Mouse (Mus musculus) T-helper 1 cell (primary cell): ENCODE measurements around the gene Casc3.

Experiments used
- in situ Hi-C: fragments of 300-600 bp; cut with MboI, MseI; formaldehyde crosslinking; loops from one replicate; pipeline ENCODE4 v1.15.1; 2025; ENCODE audit warnings: high pct_unique_total_duplicates

Casc3 gene

GRCm38 (mm10) chr11:98829091-98829775 is 24.5 kb downstream of the Casc3 start:
- in situ Hi-C loops: no loop called here

DNA sequence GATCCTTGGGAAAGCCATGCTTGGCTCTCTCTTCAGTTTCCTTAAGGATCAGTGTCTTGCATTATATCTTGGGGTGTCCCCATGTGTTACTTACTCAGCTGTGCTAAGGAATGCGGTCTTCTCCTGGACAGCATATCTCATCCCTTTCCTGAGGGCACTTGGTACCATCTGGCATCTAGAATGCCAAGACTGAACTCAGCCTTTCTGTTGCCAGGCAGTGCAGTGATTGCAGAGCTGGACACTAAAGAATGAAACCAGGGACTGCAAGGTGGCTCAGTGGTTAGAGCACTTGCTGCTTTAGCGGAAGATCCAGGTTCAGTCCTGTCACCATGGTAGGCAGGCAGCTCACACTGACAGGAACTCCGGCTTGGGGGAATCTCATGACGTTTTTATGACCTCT is 25.2 kb downstream of the Casc3 start:
- in situ Hi-C loops: no loop called here

GRCm38 (mm10) chr11:98835296-98835695 is 30.6 kb downstream of the Casc3 start:
- in situ Hi-C loops: loop anchor here (5.0 kb wide), 1 partner anchor 33 kb away; the partner anchor contains the start of gene Casc3

DNA sequence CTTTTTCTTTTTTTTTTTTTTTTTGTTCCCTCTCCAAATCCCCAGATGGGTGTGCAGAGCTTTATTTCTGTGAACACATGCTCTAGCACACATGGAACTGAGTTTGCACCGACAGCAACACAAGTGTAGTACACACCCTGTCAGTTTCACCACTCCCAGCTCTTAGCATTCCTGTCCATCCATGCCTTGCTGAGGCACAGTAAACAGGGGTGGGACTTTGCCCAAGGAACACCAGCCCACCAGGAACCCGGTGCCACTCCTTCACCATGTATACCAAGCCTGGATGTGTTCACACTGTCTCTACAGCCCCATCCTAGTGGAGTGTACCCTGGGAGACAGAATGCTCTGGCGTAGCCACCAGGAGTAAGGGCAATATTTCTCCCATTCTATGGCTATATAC is 31.0 kb downstream of the Casc3 start:
- in situ Hi-C loops: loop anchor here (5.0 kb wide), 1 partner anchor 33 kb away; the partner anchor contains the start of gene Casc3

GRCm38 (mm10) chr11:98836128-98836527 is 31.4 kb downstream of the Casc3 start:
- in situ Hi-C loops: loop anchor here (5.0 kb wide), 1 partner anchor 34 kb away; the partner anchor contains the start of gene Casc3

- in situ Hi-C loops: loop anchor here (5.0 kb wide), 1 partner anchor 34 kb away; the partner anchor contains the start of gene Casc3
Measured at GRCm38 (mm10) chr11:98836651-98837141, 32.0 kb downstream of the Casc3 start, which contains the start of gene Rapgefl1. Rapgefl1 (plus strand) TSS chr11:98836785.

DNA sequence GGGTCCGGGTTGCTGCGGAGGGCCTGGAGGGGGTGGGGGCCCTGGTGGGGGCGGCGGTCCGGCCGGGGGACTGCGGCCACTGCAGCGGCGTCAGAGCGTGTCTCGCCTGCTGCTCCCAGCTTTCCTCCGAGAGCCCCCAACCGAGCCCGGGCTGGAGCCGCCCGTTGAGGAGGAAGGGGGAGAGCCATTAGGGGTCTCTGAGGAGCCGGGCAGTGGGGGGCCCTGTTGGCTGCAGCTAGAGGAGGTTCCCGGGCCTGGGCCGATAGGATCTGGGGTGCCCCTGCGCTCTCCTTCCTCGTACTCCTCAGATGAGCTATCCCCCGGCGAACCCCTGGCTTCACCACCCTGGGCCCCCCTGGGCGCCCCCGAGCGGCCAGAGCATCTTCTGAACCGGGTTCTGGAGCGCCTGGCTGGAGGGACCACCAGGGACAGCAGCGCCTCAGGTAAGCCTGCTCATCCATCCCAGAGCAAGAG is 32.6 kb downstream of the Casc3 start:
- in situ Hi-C loops: loop anchor here (5.0 kb wide), 1 partner anchor 35 kb away; the partner anchor contains the start of gene Casc3

DNA sequence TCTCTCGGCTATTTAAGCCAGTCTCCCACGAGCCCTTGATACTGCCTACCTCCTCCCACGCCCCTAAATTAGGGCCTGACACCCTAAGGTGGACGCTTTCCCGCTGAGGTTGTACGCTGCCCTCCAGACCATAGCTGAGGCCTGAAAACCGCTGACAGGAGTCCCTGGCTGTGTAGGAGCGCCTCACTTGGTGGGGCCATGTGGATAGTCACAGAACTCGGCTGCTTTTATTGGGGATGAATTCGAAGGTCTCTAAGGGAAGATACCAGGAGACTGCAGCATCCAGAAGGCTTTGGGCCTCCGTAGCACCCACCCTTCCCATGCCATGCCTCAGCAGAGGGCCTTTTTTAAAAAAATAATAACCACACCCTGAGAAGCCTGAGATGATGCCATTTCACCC is 33.2 kb downstream of the Casc3 start:
- in situ Hi-C loops: loop anchor here (5.0 kb wide), 1 partner anchor 36 kb away; the partner anchor contains the start of gene Casc3

GRCm38 (mm10) chr11:98838512-98838911 is 33.8 kb downstream of the Casc3 start:
- in situ Hi-C loops: loop anchor here (5.0 kb wide), 1 partner anchor 36 kb away; the partner anchor contains the start of gene Casc3

GRCm38 (mm10) chr11:98839402-98839801 is 34.7 kb downstream of the Casc3 start:
- in situ Hi-C loops: loop anchor here (5.0 kb wide), 1 partner anchor 37 kb away; the partner anchor contains the start of gene Casc3

- in situ Hi-C loops: loop anchor here (5.0 to 10.0 kb wide), 2 partner anchors 38 to 1295 kb away; partner anchors contain the start of gene Casc3
Measured at GRCm38 (mm10) chr11:98839897-98840296, 35.2 kb downstream of the Casc3 start.

DNA sequence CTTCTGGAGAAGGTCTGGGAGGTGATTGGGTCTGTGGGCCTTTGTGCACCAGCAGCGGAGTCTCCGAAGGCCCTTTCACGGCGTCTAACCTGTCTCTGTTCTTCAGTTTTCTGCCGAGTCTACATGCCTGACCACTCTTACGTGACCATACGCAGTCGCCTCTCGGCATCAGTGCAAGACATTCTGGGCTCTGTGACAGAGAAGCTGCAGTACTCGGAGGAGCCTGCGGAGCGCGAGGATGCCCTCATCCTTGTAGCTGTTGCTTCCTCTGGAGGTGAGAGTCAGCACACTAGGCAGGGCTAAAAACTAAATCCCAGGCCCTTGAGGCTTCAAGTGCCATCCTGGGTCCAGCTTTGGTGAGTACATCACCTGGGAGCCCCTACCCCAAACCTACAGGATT is 41.3 kb downstream of the Casc3 start:
- in situ Hi-C loops: loop anchor here (10.0 kb wide), 1 partner anchor 1301 kb away; no protein-coding TSS in a partner anchor

DNA sequence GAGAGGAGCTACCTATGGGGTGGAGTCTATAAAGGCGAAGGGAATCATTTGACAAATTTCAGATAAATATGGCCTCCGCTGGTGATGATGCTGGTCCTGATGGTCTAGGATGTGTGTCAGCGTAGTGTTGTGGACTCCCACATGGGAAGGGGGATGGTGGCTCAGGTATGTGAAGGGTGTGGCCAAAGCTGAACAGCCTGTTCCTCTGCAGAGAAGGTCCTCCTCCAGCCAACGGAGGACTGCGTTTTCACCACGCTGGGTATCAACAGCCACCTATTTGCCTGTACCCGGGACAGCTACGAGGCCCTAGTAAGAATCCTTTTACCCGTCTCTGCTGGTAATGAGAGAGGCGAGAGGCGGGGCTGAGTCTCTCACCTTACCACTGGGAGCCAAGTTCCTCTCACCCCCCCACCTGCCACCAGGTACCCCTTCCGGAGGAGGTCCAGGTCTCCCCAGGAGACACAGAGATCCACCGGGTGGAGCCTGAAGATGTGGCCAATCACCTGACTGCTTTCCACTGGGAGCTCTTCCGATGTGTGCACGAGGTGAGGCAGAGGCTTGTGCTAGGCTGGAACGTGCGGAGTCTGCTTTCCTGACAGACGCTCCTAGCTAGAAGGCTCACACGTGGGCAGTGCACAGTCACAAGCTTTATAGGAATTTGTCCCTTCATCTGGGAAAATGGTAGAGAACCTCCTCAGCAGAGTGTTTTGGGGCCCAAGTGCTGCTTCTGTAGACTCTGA is 42.3 kb downstream of the Casc3 start:
- in situ Hi-C loops: loop anchor here (10.0 kb wide), 1 partner anchor 1302 kb away; no protein-coding TSS in a partner anchor

- in situ Hi-C loops: loop anchor here (10.0 kb wide), 1 partner anchor 1305 kb away; no protein-coding TSS in a partner anchor
Measured at GRCm38 (mm10) chr11:98849196-98849894, 44.6 kb downstream of the Casc3 start.

DNA sequence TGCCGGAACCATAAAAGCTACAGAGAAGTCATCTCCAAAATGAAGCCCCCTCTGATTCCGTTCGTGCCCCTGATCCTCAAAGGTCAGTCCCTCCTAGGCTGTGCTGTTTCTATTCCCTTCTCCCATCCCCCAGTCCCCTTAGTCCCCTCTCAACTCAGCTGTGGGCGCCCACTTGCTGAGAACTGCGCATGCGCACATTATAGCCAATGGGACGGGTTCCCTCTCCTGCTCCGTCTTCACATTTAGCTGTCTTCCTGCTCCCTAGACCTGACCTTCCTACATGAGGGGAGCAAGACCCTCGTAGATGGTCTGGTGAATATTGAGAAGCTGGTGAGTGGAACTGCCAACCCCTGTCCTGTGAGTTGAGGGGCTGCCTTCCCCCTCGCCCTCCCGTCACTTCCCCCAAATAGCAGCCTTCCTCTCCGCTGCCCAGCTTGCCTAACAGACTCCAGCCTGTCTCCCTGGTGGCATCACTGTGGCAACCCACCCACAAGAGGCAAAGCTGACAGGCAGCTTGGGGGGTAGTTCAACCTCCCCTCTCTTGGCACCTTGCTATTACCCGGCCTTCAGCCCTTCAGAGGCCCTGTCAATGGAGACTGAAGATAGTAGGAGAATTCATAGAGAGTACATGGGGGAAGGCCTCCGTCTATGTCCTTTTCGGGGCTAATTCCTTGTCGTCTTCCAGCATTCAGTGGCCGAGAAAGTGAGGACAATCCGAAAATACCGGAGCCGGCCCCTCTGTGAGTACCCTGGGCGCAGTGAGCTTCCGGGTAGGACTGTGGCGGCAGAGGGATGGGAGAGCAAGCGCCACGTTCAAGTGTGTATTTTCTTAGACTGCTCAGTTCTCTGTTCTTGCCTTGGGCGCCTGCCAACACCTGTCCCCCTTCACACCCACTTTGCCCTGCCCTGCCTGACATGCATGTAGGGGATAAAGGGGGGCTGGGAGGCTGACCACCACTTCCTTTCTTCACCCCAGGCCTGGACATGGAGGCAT is 45.7 kb downstream of the Casc3 start:
- in situ Hi-C loops: no loop called here

DNA sequence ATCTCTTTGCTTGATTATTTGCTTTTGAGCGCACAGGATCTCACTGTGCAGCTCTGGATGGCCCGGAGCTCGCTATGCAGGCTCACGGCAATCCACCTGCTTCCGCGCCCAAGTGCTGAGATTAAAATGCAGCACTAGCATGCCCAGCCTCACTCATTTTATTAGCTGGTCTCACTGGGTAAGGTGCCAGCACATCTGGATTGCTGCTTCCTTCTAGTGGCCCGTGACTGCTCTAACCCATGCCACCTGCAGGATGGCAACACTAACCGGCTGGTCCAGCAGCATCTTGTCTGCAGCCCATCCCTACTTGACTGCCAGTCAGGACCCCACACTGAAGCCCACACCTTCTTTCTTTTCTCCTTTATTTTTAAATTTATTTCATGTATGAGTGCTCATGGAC is 49.4 kb downstream of the Casc3 start:
- in situ Hi-C loops: no loop called here

GRCm38 (mm10) chr11:98854659-98855058 is 50.0 kb downstream of the Casc3 start:
- in situ Hi-C loops: no loop called here

- in situ Hi-C loops: no loop called here
Measured at GRCm38 (mm10) chr11:98858759-98859731, 54.3 kb downstream of the Casc3 start.
